Mouse (Mus musculus) cortical plate, adult 2 months (tissue): Measurements from ENCODE around the gene Scn3b.

Experiments used
- CTCF ChIP-seq: fragments of 200-500 bp; IDR thresholded peaks from 2 replicates; pipeline ENCODE4 v1.5.1; 2011; ENCODE audit warnings: mild to moderate bottlenecking, control low read depth, low read length; ENCODE audit not compliant: insufficient read depth; ENCODE audit errors: extremely low read depth
- POLR2A ChIP-seq: fragments of 200-500 bp; IDR thresholded peaks from 2 replicates; pipeline ENCODE4 v1.6.1; 2011; ENCODE audit warnings: mild to moderate bottlenecking, low read length, control low read depth; ENCODE audit not compliant: insufficient read depth; ENCODE audit errors: extremely low read depth

- TF ChIP-seq POLR2A: no peak
- TF ChIP-seq CTCF: no peak
Measured at GRCm38 (mm10) chr9:40320405-40320804, 51.4 kb downstream of the Scn3b start.
